Mouse (Mus musculus) cerebellum, adult 18-20 months (tissue): ENCODE data around the gene Tyw3.

Experiments used
- DNase-seq, 2 experiments: peaks; one replicate each; pipeline ENCODE4 v3.0.0; 2021

Gene Tyw3

GRCm38 (mm10) chr3:154562192-154562591, 34.7 kb downstream of the Tyw3 start:
- DNase-seq = no peak

GRCm38 (mm10) chr3:154551035-154551411, 45.9 kb downstream of the Tyw3 start:
- DNase-seq = no peak

- DNase-seq = no peak
These were observed 46.4 kb downstream of the Tyw3 start for GRCm38 (mm10) chr3:154550326-154551034.

- DNase-seq = no peak
These were observed 48.0 kb downstream of the Tyw3 start for GRCm38 (mm10) chr3:154548868-154549301.

- DNase-seq = no peak
These were observed 49.1 kb downstream of the Tyw3 start for GRCm38 (mm10) chr3:154547549-154548426.

GRCm38 (mm10) chr3:154546234-154546633, 50.7 kb downstream of the Tyw3 start:
- no peak for DNase-seq

- DNase-seq = no peak
These were observed 56.6 kb downstream of the Tyw3 start for GRCm38 (mm10) chr3:154540086-154540911.

GRCm38 (mm10) chr3:154536134-154536533, 60.8 kb downstream of the Tyw3 start:
- DNase-seq = no peak

- no peak for DNase-seq
These were observed 63.7 kb downstream of the Tyw3 start for GRCm38 (mm10) chr3:154533246-154533645.

- no peak for DNase-seq
These were observed 67.9 kb downstream of the Tyw3 start for GRCm38 (mm10) chr3:154528973-154529372.

GRCm38 (mm10) chr3:154526610-154527009, 70.3 kb downstream of the Tyw3 start:
- DNase-seq = no peak
